Mouse (Mus musculus) embryonic facial prominence, embryonic 10.5 days (tissue): ENCODE data around the gene Dnajc6. TPM values are rescaled to one million over a fixed set of nuclear protein-coding genes. Genes with fewer than 3 reads are reported as not detected.
A peak's percentile ranks its signal among the peaks of the same experiment; 100 is the strongest.

Source experiments
- DNase-seq: peaks from one replicate; pipeline ENCODE4 v3.0.0-alpha.2; 2017; ENCODE audit warnings: low spot score
- H3K27ac ChIP-seq: fragments of 300-500 bp; sonication (generic); replicated peaks from 2 replicates; pipeline ENCODE4 v1.5.1; 2016; ENCODE audit warnings: mild to moderate bottlenecking
- H3K27me3 ChIP-seq: fragments of 300-500 bp; sonication (generic); replicated peaks from 2 replicates; pipeline ENCODE4 v1.6.1; 2016; ENCODE audit warnings: low read depth, mild to moderate bottlenecking; ENCODE audit not compliant: poor library complexity, severe bottlenecking
- H3K36me3 ChIP-seq: fragments of 300-500 bp; sonication (generic); replicated peaks from 2 replicates; pipeline ENCODE4 v1.6.1; 2016; ENCODE audit warnings: mild to moderate bottlenecking, moderate library complexity
- H3K4me1 ChIP-seq: fragments of 300-500 bp; sonication (generic); 2 replicates; pipeline ENCODE4 v1.6.1; 2016
- H3K4me3 ChIP-seq: fragments of 300-500 bp; sonication (generic); 2 replicates; pipeline ENCODE4 v1.5.1; 2016; ENCODE audit warnings: mild to moderate bottlenecking, moderate library complexity
- H3K9me3 ChIP-seq: fragments of 300-500 bp; sonication (generic); 2 replicates; pipeline ENCODE4 v1.6.1; 2016; ENCODE audit warnings: mild to moderate bottlenecking
- WGBS: fragments of 180-500 bp; shearing (Covaris S2); methylation state at CpG from one replicate; pipeline ENCODE4 v1.1.7; 2016; 5-methylcytosine and 5-hydroxymethylcytosine counted together
- polyA plus RNA-seq: library from polyadenylated mRNA; unstranded; fragments of >200 nt; fragmentation: Nextera tagmentation; extraction: Ambion mirVana; gene quantifications from 2 replicates; pipeline ENCODE4 v1.2.1, GENCODE M21; 2016

Dnajc6 gene
- polyA plus RNA-seq, 1 experiment from 2014 or later = 1.5 TPM

DNA sequence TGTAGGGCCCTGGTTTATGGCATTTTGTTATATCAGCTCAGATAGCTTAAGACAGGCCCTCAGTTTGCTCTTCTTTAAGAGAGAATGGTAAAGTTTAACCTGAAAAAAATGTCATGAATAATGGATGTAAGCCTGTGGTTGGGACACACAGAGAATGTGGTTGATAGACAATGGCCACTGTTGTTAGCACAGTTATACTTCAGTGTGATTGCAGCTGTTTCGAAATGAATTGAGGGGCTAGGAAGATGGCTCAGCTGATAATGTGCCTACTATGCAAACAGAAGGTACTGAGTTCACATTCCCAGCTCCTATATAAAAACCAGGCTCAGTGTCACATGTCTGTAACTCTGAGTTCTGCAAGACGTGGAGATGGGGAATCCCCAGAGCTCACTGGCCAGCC, 86.4 kb downstream of the Dnajc6 start:
- WGBS = 69% methylated on average over 2 of the region's 2 CpGs
- no peaks in the 10 kb centered on the region for H3K36me3 ChIP-seq
- no peak overlapping the region for H3K4me3 ChIP-seq
- no peak overlapping the region for H3K27ac ChIP-seq
- H3K4me1 ChIP-seq = peaks cover 10% of the 10 kb centered on the region
- DNase-seq = no peak
- no peaks in the 10 kb centered on the region for H3K9me3 ChIP-seq
- no peaks in the 10 kb centered on the region for H3K27me3 ChIP-seq

DNA sequence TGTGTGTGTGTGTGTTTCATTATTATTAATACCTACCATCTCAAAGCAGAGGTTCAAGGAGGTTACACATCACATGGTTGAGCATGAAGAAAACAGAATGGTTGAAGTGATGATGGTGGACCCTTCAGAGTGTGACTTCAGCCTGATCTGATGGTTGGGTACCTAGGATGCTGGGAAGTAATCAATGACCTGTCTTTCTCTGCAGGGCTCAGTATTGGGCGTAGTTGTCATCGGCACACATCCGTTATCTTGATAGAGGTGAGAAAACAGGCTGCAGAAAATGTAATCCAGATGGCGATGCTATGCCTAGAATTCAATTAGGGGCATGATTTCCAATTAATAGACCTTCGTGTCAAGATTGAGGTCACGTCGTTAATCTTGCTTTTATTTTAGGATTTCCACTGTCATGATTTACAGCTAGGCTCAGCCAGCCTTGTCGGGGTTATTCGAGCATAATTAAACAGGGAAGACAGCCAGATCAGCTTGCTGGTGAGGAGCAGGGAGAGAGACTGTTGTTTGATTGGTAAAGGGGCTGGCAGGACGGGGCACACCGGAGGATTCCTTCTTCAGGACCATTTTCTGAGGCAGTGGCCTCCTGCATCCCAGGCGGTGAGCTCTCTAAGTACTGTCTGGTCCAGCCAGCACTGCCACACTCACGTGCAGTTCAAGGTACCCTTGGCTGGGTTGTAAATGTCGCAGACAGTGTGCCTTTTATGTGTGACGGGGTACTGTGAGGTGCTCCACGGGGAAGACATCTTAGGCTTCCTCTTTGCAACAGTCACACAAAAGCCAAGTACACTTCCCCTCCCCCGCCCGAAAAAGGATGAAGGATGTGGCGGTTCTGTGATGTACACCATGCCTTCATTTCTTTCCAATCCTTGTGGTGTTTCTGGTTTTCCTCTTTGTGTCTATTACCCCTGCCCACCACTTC, 88.3 kb downstream of the Dnajc6 start:
- H3K4me3 ChIP-seq = no peak overlapping the region
- DNase-seq = peak; percentile 9
- H3K4me1 ChIP-seq = peaks cover 10% of the 10 kb centered on the region
- H3K36me3 ChIP-seq = no peaks in the 10 kb centered on the region
- no peaks in the 10 kb centered on the region for H3K9me3 ChIP-seq
- no peaks in the 10 kb centered on the region for H3K27me3 ChIP-seq
- no peak overlapping the region for H3K27ac ChIP-seq
- 68% methylated on average over 19 of the region's 19 CpGs for WGBS

DNA sequence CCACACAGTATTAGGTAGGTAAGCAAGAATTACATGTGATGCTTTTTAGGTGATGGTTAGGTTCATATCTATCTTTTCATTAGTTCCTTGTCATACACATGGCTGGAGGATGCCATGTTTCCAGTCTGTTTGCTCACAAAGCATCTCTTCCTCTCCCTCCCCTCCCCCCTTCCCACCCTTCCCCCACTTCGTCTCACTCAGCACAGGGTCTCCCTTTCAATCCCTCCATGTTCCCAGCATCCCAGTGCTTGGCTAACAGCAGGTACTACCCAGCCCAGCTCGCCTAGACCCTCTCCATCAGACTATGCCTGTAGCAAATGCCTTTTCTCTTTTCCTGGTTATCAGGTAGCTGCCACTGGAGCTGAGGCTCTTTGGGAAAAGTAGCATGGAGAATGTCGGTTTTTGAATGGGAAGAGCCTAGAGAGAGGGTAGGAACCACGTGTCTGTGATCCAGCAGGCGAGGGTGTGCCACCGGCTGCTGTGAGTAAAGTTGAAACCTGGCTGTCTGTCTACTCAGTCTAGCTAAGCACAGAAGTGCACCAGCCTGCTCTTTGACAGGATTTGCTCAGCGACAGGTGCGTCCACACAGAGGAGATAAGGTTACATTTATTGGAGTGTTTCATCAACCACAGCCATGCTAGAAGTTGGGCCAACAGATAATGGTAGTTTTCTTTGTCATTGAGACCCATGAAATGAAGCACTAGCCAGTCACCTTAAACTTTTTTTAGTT, 89.2 kb downstream of the Dnajc6 start:
- DNase-seq = no peak
- H3K27ac ChIP-seq = no peak overlapping the region
- no peaks in the 10 kb centered on the region for H3K9me3 ChIP-seq
- H3K36me3 ChIP-seq = no peaks in the 10 kb centered on the region
- WGBS = 65% methylated on average over 8 of the region's 8 CpGs
- H3K4me1 ChIP-seq = peaks cover 10% of the 10 kb centered on the region
- H3K27me3 ChIP-seq = no peaks in the 10 kb centered on the region
- no peak overlapping the region for H3K4me3 ChIP-seq

DNA sequence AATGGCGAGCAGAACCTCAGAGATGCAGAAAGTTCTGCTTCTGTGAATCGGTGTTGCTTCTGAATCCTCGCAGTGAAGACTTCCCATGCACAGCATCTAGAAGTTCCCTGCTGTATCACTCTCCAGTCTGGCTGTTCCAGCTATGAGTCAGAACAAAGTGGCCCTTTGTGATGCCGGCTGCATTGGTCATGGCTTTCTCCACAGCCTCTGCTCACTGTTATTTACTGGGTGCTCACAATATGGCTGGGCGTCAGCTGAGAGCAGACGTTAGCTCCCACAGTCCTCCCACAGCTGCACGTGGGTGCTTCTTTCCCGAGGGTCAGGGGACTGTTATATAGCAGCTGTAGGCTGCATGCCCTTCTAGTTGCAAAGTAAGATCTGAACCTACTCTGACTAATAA, 92.5 kb downstream of the Dnajc6 start:
- no peaks in the 10 kb centered on the region for H3K27me3 ChIP-seq
- DNase-seq = no peak
- H3K4me3 ChIP-seq = no peak overlapping the region
- peaks cover 10% of the 10 kb centered on the region for H3K4me1 ChIP-seq
- no peaks in the 10 kb centered on the region for H3K36me3 ChIP-seq
- H3K9me3 ChIP-seq = no peaks in the 10 kb centered on the region
- WGBS = 62% methylated on average over 8 of the region's 8 CpGs
- no peak overlapping the region for H3K27ac ChIP-seq

GRCm38 (mm10) chr4:101589771-101590170, 93.3 kb downstream of the Dnajc6 start:
- Histone ChIP-seq H3K4me1 (peaks cover 10% of the 10 kb centered on the region), H3K27me3 (no peaks in the 10 kb centered on the region), H3K36me3 (no peaks in the 10 kb centered on the region), H3K27ac (no peak overlapping the region), H3K9me3 (no peaks in the 10 kb centered on the region), H3K4me3 (no peak overlapping the region)
- WGBS = 96% methylated on average over 3 of the region's 3 CpGs
- no peak for DNase-seq

DNA sequence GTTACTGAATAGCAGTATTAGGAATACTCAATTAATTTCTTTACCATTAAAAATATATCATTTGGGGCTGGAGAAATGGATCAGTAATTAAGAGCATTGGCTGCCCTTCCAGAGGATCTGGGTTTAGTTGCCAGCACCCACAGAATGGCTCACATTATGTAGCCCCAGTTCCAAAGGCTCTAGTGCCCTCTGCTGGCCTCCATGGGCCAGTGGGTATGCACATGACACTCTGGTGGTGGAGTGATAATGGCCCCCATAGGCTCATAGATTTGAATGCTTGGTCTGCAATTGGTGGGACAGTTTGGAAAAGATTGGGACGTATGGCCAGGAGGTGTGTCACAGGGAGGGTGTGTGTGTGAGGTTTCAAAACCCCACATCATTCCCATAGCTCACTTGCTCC, 95.0 kb downstream of the Dnajc6 start:
- H3K27ac ChIP-seq = no peak overlapping the region
- H3K9me3 ChIP-seq = no peaks in the 10 kb centered on the region
- H3K4me1 ChIP-seq = no peaks in the 10 kb centered on the region
- DNase-seq = no peak
- no peaks in the 10 kb centered on the region for H3K36me3 ChIP-seq
- no peaks in the 10 kb centered on the region for H3K27me3 ChIP-seq
- H3K4me3 ChIP-seq = no peak overlapping the region
- WGBS = 88% methylated on average over 1 of the region's 1 CpGs

- no peak overlapping the region for H3K27ac ChIP-seq
- H3K27me3 ChIP-seq = no peaks in the 10 kb centered on the region
- no peaks in the 10 kb centered on the region for H3K9me3 ChIP-seq
- 87% methylated on average over 3 of the region's 3 CpGs for WGBS
- DNase-seq = no peak
- H3K36me3 ChIP-seq = no peaks in the 10 kb centered on the region
- H3K4me1 ChIP-seq = no peaks in the 10 kb centered on the region
- no peak overlapping the region for H3K4me3 ChIP-seq
These were observed 96.0 kb downstream of the Dnajc6 start for GRCm38 (mm10) chr4:101592466-101592865.

- Histone ChIP-seq H3K4me1 (no peaks in the 10 kb centered on the region), H3K36me3 (no peaks in the 10 kb centered on the region), H3K9me3 (no peaks in the 10 kb centered on the region), H3K4me3 (no peak overlapping the region), H3K27me3 (no peaks in the 10 kb centered on the region), H3K27ac (no peak overlapping the region)
- DNase-seq = peak; percentile 16
These were observed 105.3 kb downstream of the Dnajc6 start for GRCm38 (mm10) chr4:101601758-101602157.

- no peaks in the 10 kb centered on the region for H3K4me1 ChIP-seq
- WGBS = 77% methylated on average over 3 of the region's 3 CpGs
- no peaks in the 10 kb centered on the region for H3K9me3 ChIP-seq
- DNase-seq = no peak
- no peak overlapping the region for H3K27ac ChIP-seq
- no peaks in the 10 kb centered on the region for H3K27me3 ChIP-seq
- H3K4me3 ChIP-seq = no peak overlapping the region
- no peaks in the 10 kb centered on the region for H3K36me3 ChIP-seq
These were observed 107.2 kb downstream of the Dnajc6 start for GRCm38 (mm10) chr4:101603635-101604034.

GRCm38 (mm10) chr4:101616520-101616919, 120.1 kb downstream of the Dnajc6 start:
- no peak for DNase-seq
- WGBS = 72% methylated on average over 5 of the region's 5 CpGs
- no peaks in the 10 kb centered on the region for H3K9me3 ChIP-seq
- H3K4me1 ChIP-seq = no peaks in the 10 kb centered on the region
- H3K27ac ChIP-seq = no peak overlapping the region
- H3K27me3 ChIP-seq = no peaks in the 10 kb centered on the region
- H3K4me3 ChIP-seq = no peak overlapping the region
- no peaks in the 10 kb centered on the region for H3K36me3 ChIP-seq

DNA sequence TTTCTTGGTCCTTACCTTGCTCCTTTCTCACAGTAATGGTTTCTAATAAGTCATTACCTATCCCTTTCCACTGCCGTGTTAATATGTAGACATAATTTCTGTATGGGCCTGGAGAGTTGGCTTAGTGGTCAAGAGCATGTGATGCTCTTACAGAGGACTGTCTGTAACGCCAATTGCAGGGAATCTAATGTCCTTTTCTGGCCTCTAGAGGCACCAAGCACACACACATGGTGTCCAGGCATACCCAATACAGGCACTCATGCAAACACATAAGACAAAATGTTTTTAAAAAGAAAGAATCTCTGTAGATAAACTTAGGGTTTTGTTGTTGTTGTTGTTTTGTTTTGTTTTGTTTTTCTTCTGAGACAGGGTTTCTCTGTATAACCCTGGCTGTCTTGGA, 121.3 kb downstream of the Dnajc6 start:
- Histone ChIP-seq H3K4me3 (no peak overlapping the region), H3K9me3 (no peaks in the 10 kb centered on the region), H3K36me3 (no peaks in the 10 kb centered on the region), H3K27ac (no peak overlapping the region), H3K27me3 (no peaks in the 10 kb centered on the region), H3K4me1 (no peaks in the 10 kb centered on the region)
- 69% methylated on average over 2 of the region's 2 CpGs for WGBS
- DNase-seq = no peak

DNA sequence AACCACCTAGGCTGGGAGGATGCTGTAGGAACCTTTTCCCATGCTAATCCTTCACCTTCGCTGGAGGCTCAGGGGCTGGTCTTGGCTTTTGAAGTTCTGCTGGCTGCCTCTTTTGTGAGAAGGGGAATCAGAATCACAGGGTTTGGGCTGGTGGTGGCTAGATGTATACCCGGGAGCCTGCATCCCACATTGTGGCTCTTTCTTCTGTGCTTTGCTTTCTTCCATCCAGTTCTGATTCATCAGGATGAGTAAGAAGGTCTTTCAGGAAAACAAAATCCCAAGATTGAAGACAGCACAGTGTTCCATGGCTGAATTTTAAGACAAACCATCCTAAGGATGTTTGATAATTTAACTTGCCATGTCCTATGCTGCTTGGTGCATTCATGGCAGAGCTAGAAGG, 123.8 kb downstream of the Dnajc6 start:
- DNase-seq = no peak
- Histone ChIP-seq H3K4me1 (no peaks in the 10 kb centered on the region), H3K27ac (no peak overlapping the region), H3K4me3 (no peak overlapping the region), H3K36me3 (no peaks in the 10 kb centered on the region), H3K9me3 (no peaks in the 10 kb centered on the region), H3K27me3 (no peaks in the 10 kb centered on the region)
- WGBS = 54% methylated on average over 2 of the region's 2 CpGs

GRCm38 (mm10) chr4:101621241-101621640, 124.8 kb downstream of the Dnajc6 start:
- no peak overlapping the region for H3K27ac ChIP-seq
- H3K4me1 ChIP-seq = no peaks in the 10 kb centered on the region
- no peak for DNase-seq
- 83% methylated on average over 5 of the region's 5 CpGs for WGBS
- H3K36me3 ChIP-seq = no peaks in the 10 kb centered on the region
- H3K4me3 ChIP-seq = no peak overlapping the region
- no peaks in the 10 kb centered on the region for H3K9me3 ChIP-seq
- H3K27me3 ChIP-seq = no peaks in the 10 kb centered on the region
